In genomic region chr14:31272164-31272563, GRCm38 (mm10) we compare ENCODE assay signal across 8 mouse cellular contexts. TPM values are rescaled to one million over a fixed set of nuclear protein-coding genes. Genes with fewer than 3 reads are reported as not detected.
A peak's percentile ranks its signal among the peaks of the same experiment; 100 is the strongest.
DNase-seq lines count a peak whose midpoint lies in the region; ATAC-seq and TF ChIP-seq lines count a peak whose summit lies in the region.

No protein-coding gene starts in this region.

- peak; percentile 93 for TF ChIP-seq CTCF in kidney, postnatal 0 days (IDR thresholded peaks at IDR 0.05; ENCODE audit: low read depth)

- H3K4me3 ChIP-seq in midbrain, embryonic 11.5 days (ENCODE audit: low read depth, low read length): no peak overlapping the region
- H3K4me3 ChIP-seq in midbrain, embryonic 16.5 days (ENCODE audit: low read depth, low read length): no peak overlapping the region
- H3K4me3 ChIP-seq in kidney, postnatal 0 days (replicated peaks; ENCODE audit: low read depth, low read length): no peak overlapping the region
- H3K4me3 ChIP-seq in liver, embryonic 13.5 days (replicated peaks): no peak overlapping the region

- no peaks in the 10 kb centered on the region for H3K27me3 ChIP-seq in midbrain, embryonic 11.5 days (ENCODE audit: control insufficient read depth, insufficient read depth, low read length)
- no peaks in the 10 kb centered on the region for H3K27me3 ChIP-seq in midbrain, embryonic 16.5 days (ENCODE audit: control insufficient read depth, insufficient read depth, low read depth, low read length)
- no peaks in the 10 kb centered on the region for H3K27me3 ChIP-seq in kidney, postnatal 0 days (ENCODE audit: insufficient read depth, low read length)
- peaks cover 21% of the 10 kb centered on the region for H3K27me3 ChIP-seq in liver, embryonic 13.5 days

- peak; percentile 98 for DNase-seq in midbrain, embryonic 11.5 days (ENCODE audit: low spot score, missing footprints)
- peak; percentile 75 for DNase-seq in c-Kit-positive CD71-positive TER-119-positive erythroid progenitor cells, embryonic 14.5 days (ENCODE audit: low spot score)
- DNase-seq in forelimb bud, embryonic 11.5 days (ENCODE audit: low read depth, low spot score): peak; percentile 81
- peak; percentile 85 for DNase-seq in kidney, postnatal 0 days (ENCODE audit: low spot score)
- peak; percentile 54 for DNase-seq in liver, embryonic 13.5 days
- DNase-seq in ovary, postnatal 14 days (ENCODE audit: low spot score): peak; percentile 82
- DNase-seq in thymus, postnatal 0 days (ENCODE audit: low spot score): peak; percentile 72

- no peaks in the 10 kb centered on the region for H3K9me3 ChIP-seq in midbrain, embryonic 11.5 days (ENCODE audit: control insufficient read depth, low read length)
- H3K9me3 ChIP-seq in midbrain, embryonic 16.5 days (replicated peaks; ENCODE audit: control insufficient read depth, low read length, poor library complexity, severe bottlenecking): no peaks in the 10 kb centered on the region
- H3K9me3 ChIP-seq in kidney, postnatal 0 days (replicated peaks; ENCODE audit: low read length): no peaks in the 10 kb centered on the region
- H3K9me3 ChIP-seq in liver, embryonic 13.5 days (replicated peaks): no peaks in the 10 kb centered on the region

- no peak overlapping the region for H3K27ac ChIP-seq in midbrain, embryonic 11.5 days (ENCODE audit: low read depth, low read length)
- H3K27ac ChIP-seq in midbrain, embryonic 16.5 days (ENCODE audit: low read length): no peak overlapping the region
- no peak overlapping the region for H3K27ac ChIP-seq in kidney, postnatal 0 days
- H3K27ac ChIP-seq in liver, embryonic 13.5 days: no peak overlapping the region

- H3K36me3 ChIP-seq in midbrain, embryonic 11.5 days (ENCODE audit: control insufficient read depth, insufficient read depth, low read length): no peaks in the 10 kb centered on the region
- H3K36me3 ChIP-seq in midbrain, embryonic 16.5 days (ENCODE audit: control insufficient read depth, insufficient read depth, low read length): no peaks in the 10 kb centered on the region
- no peaks in the 10 kb centered on the region for H3K36me3 ChIP-seq in kidney, postnatal 0 days (ENCODE audit: insufficient read depth, low read length)
- H3K36me3 ChIP-seq in liver, embryonic 13.5 days: no peaks in the 10 kb centered on the region

- 22% methylated on average over 7 of the region's 7 CpGs for WGBS in midbrain, embryonic 11.5 days
- 22% methylated on average over 7 of the region's 7 CpGs for WGBS in midbrain, embryonic 16.5 days
- WGBS in kidney, postnatal 0 days: 23% methylated on average over 7 of the region's 7 CpGs
- 18% methylated on average over 7 of the region's 7 CpGs for WGBS in liver, embryonic 13.5 days (ENCODE audit: insufficient replicate concordance)

- no peak overlapping the region for H3K9ac ChIP-seq in midbrain, embryonic 11.5 days (ENCODE audit: low read length)
- H3K9ac ChIP-seq in midbrain, embryonic 16.5 days (ENCODE audit: low read depth, low read length): no peak overlapping the region
- no peak overlapping the region for H3K9ac ChIP-seq in kidney, postnatal 0 days (ENCODE audit: low read depth, low read length)
- H3K9ac ChIP-seq in liver, embryonic 13.5 days: no peak overlapping the region

- peak; percentile 18; the same call in 1 of the 2 replicates for ATAC-seq in midbrain, embryonic 11.5 days (ENCODE audit: low FRiP score)
- ATAC-seq in midbrain, embryonic 16.5 days: no peak
- ATAC-seq in kidney, postnatal 0 days (replicated peaks; ENCODE audit: low FRiP score, low read depth): 0 out of 2 replicates have a peak, but pooled peaks have one; percentile 12
- no peak for ATAC-seq in liver, embryonic 13.5 days (ENCODE audit: low read depth)

- no peak overlapping the region for H3K4me2 ChIP-seq in midbrain, embryonic 11.5 days
- no peak overlapping the region for H3K4me2 ChIP-seq in midbrain, embryonic 16.5 days (ENCODE audit: low read length)
- no peak overlapping the region for H3K4me2 ChIP-seq in kidney, postnatal 0 days (ENCODE audit: low read length)
- no peak overlapping the region for H3K4me2 ChIP-seq in liver, embryonic 13.5 days

- peaks cover 21% of the 10 kb centered on the region for H3K4me1 ChIP-seq in midbrain, embryonic 11.5 days (ENCODE audit: control insufficient read depth, insufficient read depth, low read length)
- H3K4me1 ChIP-seq in midbrain, embryonic 16.5 days (ENCODE audit: control insufficient read depth, insufficient read depth, low read length): peaks cover 25% of the 10 kb centered on the region
- peaks cover 10% of the 10 kb centered on the region; the same call in 1 of the 2 replicates for H3K4me1 ChIP-seq in kidney, postnatal 0 days (replicated peaks; ENCODE audit: insufficient read depth, low read length)
- peaks cover 13% of the 10 kb centered on the region for H3K4me1 ChIP-seq in liver, embryonic 13.5 days (replicated peaks)

RNA-seq across cellular contexts. Expression of gene Bap1, which starts 20.9 kb away (rescaled TPM):
- 95.7 and 95.9 TPM in 2 replicates for polyA plus RNA-seq in midbrain, embryonic 11.5 days (2014; fragmentation: Nextera tagmentation; extraction: Ambion mirVana)
- polyA plus RNA-seq in midbrain, embryonic 16.5 days (2015; fragmentation: Nextera tagmentation; extraction: Ambion mirVana): 116 and 125 TPM in 2 replicates
- 57.8 and 63.4 TPM in 2 replicates for polyA plus RNA-seq in kidney, postnatal 0 days (2015; fragmentation: Nextera tagmentation; extraction: Ambion mirVana)
- 39.5 and 44.2 TPM in 2 replicates for polyA plus RNA-seq in liver, embryonic 13.5 days (2015; fragmentation: Nextera tagmentation; extraction: Ambion mirVana)
- polyA plus RNA-seq in thymus, postnatal 0 days (2015; fragmentation: Nextera tagmentation; extraction: Ambion mirVana): 63.0 and 66.5 TPM in 2 replicates

RNA-seq across cellular contexts. Expression of gene Phf7, which starts 21.0 kb away (rescaled TPM):
- polyA plus RNA-seq in midbrain, embryonic 11.5 days (2014; fragmentation: Nextera tagmentation; extraction: Ambion mirVana): 12.5 and 14.3 TPM in 2 replicates
- 10.2 and 10.8 TPM in 2 replicates for polyA plus RNA-seq in midbrain, embryonic 16.5 days (2015; fragmentation: Nextera tagmentation; extraction: Ambion mirVana)
- 16.8 and 18.1 TPM in 2 replicates for polyA plus RNA-seq in kidney, postnatal 0 days (2015; fragmentation: Nextera tagmentation; extraction: Ambion mirVana)
- 8.4 and 8.6 TPM in 2 replicates for polyA plus RNA-seq in liver, embryonic 13.5 days (2015; fragmentation: Nextera tagmentation; extraction: Ambion mirVana)
- 18.6 and 21.5 TPM in 2 replicates for polyA plus RNA-seq in thymus, postnatal 0 days (2015; fragmentation: Nextera tagmentation; extraction: Ambion mirVana)

RNA-seq across cellular contexts. Expression of gene Dnah1, which starts 51.5 kb away (rescaled TPM):
- polyA plus RNA-seq in midbrain, embryonic 11.5 days (2014; fragmentation: Nextera tagmentation; extraction: Ambion mirVana): 8.7 TPM in 2 replicates
- polyA plus RNA-seq in midbrain, embryonic 16.5 days (2015; fragmentation: Nextera tagmentation; extraction: Ambion mirVana): 4.9 TPM in 2 replicates
- 4.3 and 4.4 TPM in 2 replicates for polyA plus RNA-seq in kidney, postnatal 0 days (2015; fragmentation: Nextera tagmentation; extraction: Ambion mirVana)
- 0.15 and 0.28 TPM in 2 replicates for polyA plus RNA-seq in liver, embryonic 13.5 days (2015; fragmentation: Nextera tagmentation; extraction: Ambion mirVana)
- polyA plus RNA-seq in thymus, postnatal 0 days (2015; fragmentation: Nextera tagmentation; extraction: Ambion mirVana): 0.22 and 0.31 TPM in 2 replicates

RNA-seq across cellular contexts. Expression of gene Sema3g, which starts 54.5 kb away (rescaled TPM):
- 0.19 and 0.37 TPM in 2 replicates for polyA plus RNA-seq in midbrain, embryonic 11.5 days (2014; fragmentation: Nextera tagmentation; extraction: Ambion mirVana)
- 0.46 and 0.61 TPM in 2 replicates for polyA plus RNA-seq in midbrain, embryonic 16.5 days (2015; fragmentation: Nextera tagmentation; extraction: Ambion mirVana)
- 6.5 and 7.8 TPM in 2 replicates for polyA plus RNA-seq in kidney, postnatal 0 days (2015; fragmentation: Nextera tagmentation; extraction: Ambion mirVana)
- polyA plus RNA-seq in liver, embryonic 13.5 days (2015; fragmentation: Nextera tagmentation; extraction: Ambion mirVana): 0.02 and 0.05 TPM in 2 replicates
- polyA plus RNA-seq in thymus, postnatal 0 days (2015; fragmentation: Nextera tagmentation; extraction: Ambion mirVana): 0.27 and 0.30 TPM in 2 replicates

RNA-seq across cellular contexts. Expression of gene Nisch, which starts 55.4 kb away (rescaled TPM):
- 243 and 258 TPM in 2 replicates for polyA plus RNA-seq in midbrain, embryonic 11.5 days (2014; fragmentation: Nextera tagmentation; extraction: Ambion mirVana)
- 354 and 388 TPM in 2 replicates for polyA plus RNA-seq in midbrain, embryonic 16.5 days (2015; fragmentation: Nextera tagmentation; extraction: Ambion mirVana)
- 197 and 214 TPM in 2 replicates for polyA plus RNA-seq in kidney, postnatal 0 days (2015; fragmentation: Nextera tagmentation; extraction: Ambion mirVana)
- polyA plus RNA-seq in liver, embryonic 13.5 days (2015; fragmentation: Nextera tagmentation; extraction: Ambion mirVana): 77.9 and 84.9 TPM in 2 replicates
- 116 and 144 TPM in 2 replicates for polyA plus RNA-seq in thymus, postnatal 0 days (2015; fragmentation: Nextera tagmentation; extraction: Ambion mirVana)

Comparison
In these comparisons a context has a peak if more than half of its experiments do, and no peak if none do; other contexts are left out.
1. ATAC-seq: peak in midbrain, embryonic 11.5 days (single experiment) and kidney, postnatal 0 days (single experiment); none in midbrain, embryonic 16.5 days (single experiment) and liver, embryonic 13.5 days (single experiment).
2. Peak in every context shown above with its lines, with median percentiles within 50 percentile points of each other: DNase-seq.